Mouse (Mus musculus) CD4-positive naive resting alpha-beta T cell, adult 57 days (primary cell): ENCODE data around the gene Gm10668. TPM values are rescaled to one million over a fixed set of nuclear protein-coding genes. Genes with fewer than 3 reads are reported as not detected.

Experiments used
- total RNA-seq: library from RNA; stranded (reverse); gene quantifications from one replicate; pipeline ENCODE4 v1.2.4, GENCODE M21; 2023

Gene Gm10668
- not detected for total RNA-seq

DNA sequence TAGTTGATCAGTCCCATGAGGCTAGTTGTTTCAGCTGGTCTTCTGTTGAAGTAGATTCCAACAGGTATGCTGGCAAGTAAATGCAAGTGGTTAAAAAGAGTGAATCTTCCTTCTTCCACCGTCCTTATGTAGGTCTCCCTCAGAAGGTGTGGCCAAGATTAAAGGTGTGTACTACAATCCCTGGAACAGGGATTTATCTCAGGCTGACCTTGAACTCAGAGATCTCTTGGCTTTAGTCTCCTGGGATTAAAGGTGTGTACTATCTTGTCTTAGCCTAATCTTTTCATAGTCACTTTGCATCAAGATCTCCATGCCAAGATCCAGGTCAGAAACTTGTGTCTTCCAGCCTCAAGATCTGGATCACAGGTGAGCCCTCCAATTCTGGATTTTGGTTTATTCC is at the start of gene Gm10668:
Gene Gm10668 (minus strand): TSS at position 101 of the 400 bp plus-strand sequence.

GRCm38 (mm10) chr7:20770885-20771284 is 40.5 kb upstream of the Gm10668 start, which contains the start of gene Vmn1r112:
Gene Vmn1r112, plus strand, starts transcription at chr7:20771185.

GRCm38 (mm10) chr7:20703116-20703515 is 27.3 kb downstream of the Gm10668 start, which contains the start of gene Vmn1r111:
Gene Vmn1r111, minus strand, starts transcription at chr7:20703216.

Other genes with a start within 250 kb of the Gm10668 start
- not detected for gene Vmn1r103, start 220.1 kb downstream of the Gm10668 start, total RNA-seq
- gene Vmn1r104, start 196.8 kb downstream of the Gm10668 start, total RNA-seq = not detected
- not detected for gene Gm5726, start 184.9 kb downstream of the Gm10668 start, total RNA-seq
- not detected for gene Gm4141, start 154.4 kb downstream of the Gm10668 start, total RNA-seq
- gene Gm4513, start 131.6 kb downstream of the Gm10668 start, total RNA-seq = not detected
- not detected for gene Vmn1r107, start 61.7 kb downstream of the Gm10668 start, total RNA-seq
- not detected for gene Vmn1r111, start 27.4 kb downstream of the Gm10668 start, total RNA-seq
- gene Vmn1r112, start 40.6 kb upstream of the Gm10668 start, total RNA-seq = not detected
- gene Vmn1r113, start 56.7 kb upstream of the Gm10668 start, total RNA-seq = not detected
- gene Vmn1r114, start 81.6 kb upstream of the Gm10668 start, total RNA-seq = not detected
- not detected for gene Vmn1r115, start 114.4 kb upstream of the Gm10668 start, total RNA-seq
- gene Vmn1r116, start 141.6 kb upstream of the Gm10668 start, total RNA-seq = not detected
- not detected for gene Vmn1r117, start 153.5 kb upstream of the Gm10668 start, total RNA-seq
- gene Vmn1r118, start 181.7 kb upstream of the Gm10668 start, total RNA-seq = not detected